Mouse (Mus musculus) left cerebral cortex, adult 2 months (tissue): ENCODE measurements around the gene Klhdc7a. TPM values are rescaled to one million over a fixed set of nuclear protein-coding genes. Genes with fewer than 3 reads are reported as not detected.
A peak's percentile ranks its signal among the peaks of the same experiment; 100 is the strongest.

ENCODE experiments used
- DNase-seq, 2 experiments: peaks; one replicate each; pipeline ENCODE4 v3.0.0; 2021 to 2022; ENCODE audit warnings: low spot score in 2 of 2, mixed read lengths in 1 of 2; ENCODE audit errors: extremely low spot score in 1 of 2
- H3K27ac ChIP-seq: fragments of 200-600 bp; 2 replicates; pipeline ENCODE4 v1.8.1; 2022
- H3K4me3 ChIP-seq: fragments of 200-600 bp; 2 replicates; pipeline ENCODE4 v1.8.1; 2022
- CTCF ChIP-seq: fragments of 200-600 bp; IDR thresholded peaks from 2 replicates; pipeline ENCODE4 v1.8.1; 2022; ENCODE audit warnings: antibody characterized with exemption, mild to moderate bottlenecking, moderate library complexity
- intact Hi-C: fragments of 180-260 bp; cut with DNase I; formaldehyde crosslinking; loops from one replicate; pipeline ENCODE4 v1.15.1; 2025
- microRNA-seq, 2 experiments: library from miRNA; unstranded; fragments of <30 nt; microRNA quantifications; one replicate each; pipeline ENCODE4 v1.2.0; 2021
- total RNA-seq, 2 experiments: library from RNA; stranded (reverse); gene quantifications; 2 replicates each; pipeline ENCODE4 v1.2.3; 2021

The Klhdc7a gene
- total RNA-seq, 2 experiments from 2014 or later: 9.4 to 9.6 TPM

GRCm38 (mm10) chr4:139925275-139926160 lies 42.3 kb downstream of the Klhdc7a start:
- H3K4me3 ChIP-seq: peak overlapping the region; percentile 22
- intact Hi-C loops: loop anchor here (2.0 kb wide), 1 partner anchor 37 kb away; no protein-coding TSS in a partner anchor
- peak; percentile 36 to 47 for DNase-seq

GRCm38 (mm10) chr4:139916731-139917130 lies 51.1 kb downstream of the Klhdc7a start:
- no peak for DNase-seq
- Histone ChIP-seq H3K27ac (no peak overlapping the region), H3K4me3 (no peak overlapping the region)
- no peak for TF ChIP-seq CTCF
- intact Hi-C loops: no loop called here

More at GRCm38 (mm10) chr4:139925275-139926160, 42.3 kb downstream of the Klhdc7a start:
- peak; percentile 46 for TF ChIP-seq CTCF
- H3K27ac ChIP-seq: peak overlapping the region; percentile 86

Small RNAs within 50 kb of the gene (microRNA-seq; reads per million reads assigned to microRNA genes)
- 0 reads per million in 2 experiments for gene Mir2139

Other genes starting within 250 kb of the Klhdc7a start
- not detected for gene Pax7, start 134.5 kb downstream of the Klhdc7a start, total RNA-seq